Mouse (Mus musculus) right cerebral cortex, postnatal 25 days (tissue): ENCODE data around the gene Arf6.
"Not testable (repeated sequence)": the region's sequence is repeated elsewhere in the genome, so short reads cannot be mapped to it uniquely, and the experiment has no call there.

ENCODE experiments used
- DNase-seq: peaks from one replicate; pipeline ENCODE4 v3.0.0; 2022

Gene Arf6

DNA sequence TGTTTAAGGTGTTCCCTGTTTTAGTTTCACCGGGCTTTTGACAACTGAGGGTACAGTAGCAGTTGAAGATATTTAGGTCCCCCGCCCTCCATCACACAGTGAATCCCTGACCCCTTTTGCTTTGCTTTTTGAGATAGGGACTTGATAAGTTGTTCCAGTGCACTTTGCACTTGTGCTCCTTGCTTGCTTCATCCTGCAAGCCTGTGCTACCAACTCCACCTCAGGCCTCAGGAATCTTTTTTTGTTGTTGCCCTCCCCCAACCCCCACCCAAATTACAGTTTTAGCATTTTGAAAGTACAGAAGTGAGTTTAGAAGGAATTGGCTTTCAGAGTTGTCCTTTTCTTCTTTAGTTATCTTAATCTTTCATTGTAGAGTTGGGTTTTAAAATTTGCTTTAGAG is 4.2 kb downstream of the Arf6 start:
- DNase-seq = no peak

DNA sequence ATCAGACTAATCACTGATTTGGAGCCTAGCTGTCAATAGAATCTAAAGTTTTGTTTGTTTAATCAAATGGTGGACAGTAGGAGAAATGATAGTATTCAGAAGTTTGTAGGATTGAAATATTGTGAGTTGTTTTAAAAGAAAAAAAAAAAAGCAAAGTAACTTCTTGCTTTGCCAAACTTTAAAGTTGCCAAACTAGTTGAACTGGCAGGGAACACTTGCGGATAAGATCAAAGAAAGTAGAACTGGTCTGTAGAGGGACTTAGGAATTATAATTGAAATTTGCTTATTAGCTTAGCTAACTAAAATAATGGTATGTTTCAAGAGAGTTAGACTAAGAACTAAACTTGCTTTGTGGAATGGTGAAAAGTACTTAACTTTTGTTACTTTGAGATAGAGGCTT is 5.2 kb downstream of the Arf6 start:
- no peak for DNase-seq

DNA sequence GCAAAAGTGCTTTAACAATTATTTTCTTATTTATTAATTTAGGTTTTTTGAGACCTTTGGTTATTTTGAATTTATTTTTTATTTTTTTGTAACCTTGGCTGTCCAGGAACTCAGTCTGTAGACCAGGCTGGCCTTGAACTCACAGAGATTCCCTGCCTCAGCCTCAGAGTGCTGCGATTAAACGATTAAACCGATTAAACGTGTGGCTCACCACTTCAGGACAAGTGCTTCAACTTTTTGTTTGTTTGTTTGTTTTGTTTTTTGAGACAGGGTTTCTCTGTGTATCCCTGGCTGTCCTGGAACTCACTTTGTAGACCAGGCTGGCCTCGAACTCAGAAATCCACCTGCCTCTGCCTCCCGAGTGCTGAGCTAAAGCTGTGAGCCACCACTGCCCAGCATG is 5.7 kb downstream of the Arf6 start:
- not testable (repeated sequence) for DNase-seq

DNA sequence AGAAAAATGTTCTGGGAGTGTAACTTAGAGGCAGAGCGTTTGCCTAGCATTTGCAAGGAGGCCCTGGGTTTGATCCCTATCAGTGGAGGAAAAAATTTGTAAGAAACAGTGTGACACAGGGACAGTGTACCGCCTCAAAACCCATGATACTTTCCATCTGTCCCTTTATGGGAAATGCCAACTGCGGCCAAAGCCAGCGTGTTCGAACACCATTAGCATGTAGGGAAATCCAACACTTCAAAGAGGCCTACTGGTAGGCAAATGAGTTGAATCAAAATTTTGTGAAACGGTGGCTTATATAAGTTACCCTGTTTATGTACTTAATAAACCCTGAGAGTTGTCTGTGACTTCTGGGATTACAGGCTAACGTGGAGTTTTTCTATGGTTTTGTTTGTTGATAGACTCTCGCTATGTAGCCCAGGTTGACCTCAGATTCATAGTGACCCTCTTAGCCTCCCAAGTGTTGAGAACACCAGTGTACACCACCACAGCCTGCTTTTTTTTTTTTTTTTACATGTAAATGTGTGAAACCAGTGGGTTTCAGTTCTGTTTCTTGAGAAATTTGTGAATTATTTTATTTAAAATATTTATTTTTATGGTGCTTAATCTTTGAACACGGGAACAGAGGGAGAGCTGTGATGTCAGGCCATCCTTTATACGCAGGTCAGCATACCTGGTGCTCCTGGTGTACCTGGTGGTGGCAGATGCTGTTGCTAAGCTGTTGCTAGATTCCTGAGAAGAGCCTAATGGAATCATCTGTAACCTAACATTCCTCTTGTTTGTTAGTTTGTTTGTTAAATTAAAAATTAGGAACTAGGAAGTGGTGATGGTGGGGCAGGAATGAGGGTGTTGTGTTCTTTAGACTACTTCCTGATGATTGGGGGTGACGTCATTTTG is 6.9 kb downstream of the Arf6 start:
- DNase-seq = no peak

DNA sequence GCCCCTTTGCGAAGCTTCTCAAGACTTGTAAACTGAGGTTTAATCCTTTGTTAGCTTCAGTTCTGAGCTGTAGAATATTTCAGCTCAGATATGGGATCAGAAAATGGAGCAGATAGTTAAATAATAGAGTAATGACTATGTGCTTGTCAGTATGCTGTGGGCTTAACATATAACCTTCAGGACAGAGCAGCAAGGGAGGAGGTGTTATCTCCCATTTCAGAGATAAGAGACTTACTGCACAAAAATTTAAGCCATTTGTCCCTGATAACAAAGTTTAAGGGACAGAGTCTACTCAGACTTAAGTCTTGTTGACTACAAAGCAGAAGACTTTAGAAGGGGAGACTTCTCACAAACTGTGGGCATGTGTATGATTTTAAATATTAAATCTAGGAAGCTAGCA is 10.9 kb downstream of the Arf6 start:
- DNase-seq = no peak

DNA sequence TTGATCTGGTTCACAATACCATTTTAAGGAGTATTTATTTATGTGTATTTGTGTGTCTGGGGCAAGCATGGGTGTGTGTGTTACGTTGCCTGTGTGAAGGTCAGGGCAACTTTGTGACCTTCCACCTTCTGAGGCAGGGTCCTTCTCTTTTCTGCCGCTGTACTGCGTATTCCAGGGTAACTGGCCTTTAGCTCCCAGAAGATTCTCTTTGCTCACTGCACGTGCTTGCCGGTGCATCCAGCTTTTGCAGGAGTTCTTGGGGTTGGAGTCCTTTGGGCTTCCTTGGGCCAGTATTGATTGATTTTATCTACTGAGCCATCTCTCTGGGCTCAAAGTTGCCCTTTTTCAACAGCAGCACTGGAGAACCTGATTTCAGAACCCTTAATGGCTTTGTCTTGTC is 12.7 kb downstream of the Arf6 start:
- DNase-seq = no peak

DNA sequence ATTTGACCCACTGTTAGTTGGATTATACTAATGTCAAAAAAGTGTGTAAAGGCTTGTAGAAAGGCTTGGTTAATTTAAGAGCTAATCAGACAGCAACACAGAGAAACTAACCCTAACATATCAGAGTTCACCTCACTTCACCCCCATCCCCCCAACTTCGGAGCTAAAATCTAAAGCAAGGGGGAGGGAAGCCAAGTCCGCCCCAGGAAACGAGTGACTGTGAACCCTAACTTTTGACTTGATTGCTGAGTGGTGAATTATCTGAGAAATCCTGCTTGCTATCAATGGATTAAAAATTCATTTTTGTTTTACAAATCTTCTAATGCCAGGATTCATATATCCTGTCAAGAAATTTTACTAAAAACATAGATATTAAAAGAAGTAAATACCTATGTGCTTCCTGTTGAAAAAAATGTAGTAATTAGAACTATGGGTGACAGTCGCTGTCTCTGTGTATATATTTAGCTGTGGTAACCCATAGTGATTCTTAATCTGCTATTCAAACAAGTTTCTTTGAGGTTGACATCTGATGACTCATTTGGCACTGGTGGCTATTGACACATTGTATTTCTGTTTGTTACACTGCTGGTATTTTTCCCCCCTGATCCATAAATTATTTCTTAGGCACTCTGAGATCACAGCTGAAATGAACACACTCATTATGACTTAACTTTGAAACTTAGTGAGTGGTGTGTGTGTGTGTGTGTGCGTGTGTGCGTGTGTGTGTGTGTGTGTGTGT is 13.8 kb downstream of the Arf6 start:
- no peak for DNase-seq

DNA sequence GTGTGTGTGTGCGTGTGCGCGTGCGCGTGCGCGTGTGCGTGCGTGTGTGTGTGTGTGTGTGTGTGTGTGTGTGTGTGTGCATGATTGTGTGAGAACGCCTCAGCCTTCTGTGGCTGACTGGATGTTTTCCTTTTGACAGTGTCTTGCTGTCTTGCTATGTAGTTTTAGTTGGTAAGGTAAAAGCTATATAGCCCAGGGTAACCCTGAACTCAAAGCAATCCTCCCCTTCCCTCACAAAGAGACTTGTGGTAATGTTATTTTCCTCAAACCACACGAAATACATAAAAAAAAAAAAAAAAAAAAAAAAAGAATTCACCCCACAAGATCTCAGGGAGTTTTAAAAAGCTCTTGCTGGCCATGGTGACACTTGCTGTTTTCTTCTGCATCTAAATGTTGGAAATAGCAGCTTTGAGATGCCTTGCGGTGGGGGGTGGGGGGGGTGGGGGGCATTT is 14.4 kb downstream of the Arf6 start:
- not testable (repeated sequence) for DNase-seq

DNA sequence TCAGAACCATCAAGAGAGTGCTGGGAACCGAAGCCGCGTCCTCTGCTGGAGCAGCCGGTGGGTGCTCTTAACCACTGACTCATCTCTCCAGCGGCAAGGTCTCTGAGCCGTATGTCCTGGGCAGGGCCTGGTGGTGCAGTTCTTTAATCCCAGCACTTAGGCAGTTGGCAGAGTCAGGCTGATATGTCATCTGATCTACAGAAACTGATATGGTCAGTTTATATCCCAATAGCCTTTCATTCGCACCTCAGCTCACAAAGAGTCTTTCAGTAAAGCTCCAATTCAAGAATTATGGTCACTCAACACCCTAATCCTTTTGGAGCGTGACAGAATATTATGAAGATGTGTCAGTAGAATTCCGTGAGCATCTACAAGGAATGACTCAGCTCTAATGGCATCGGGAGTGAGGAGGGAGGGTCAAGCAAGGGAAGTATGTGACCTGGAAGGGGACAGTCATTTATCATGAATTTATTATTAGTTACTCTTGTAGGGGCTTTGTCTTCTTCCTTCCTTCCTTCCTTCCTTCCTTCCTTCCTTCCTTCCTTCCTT is 16.4 kb downstream of the Arf6 start:
- DNase-seq = no peak

DNA sequence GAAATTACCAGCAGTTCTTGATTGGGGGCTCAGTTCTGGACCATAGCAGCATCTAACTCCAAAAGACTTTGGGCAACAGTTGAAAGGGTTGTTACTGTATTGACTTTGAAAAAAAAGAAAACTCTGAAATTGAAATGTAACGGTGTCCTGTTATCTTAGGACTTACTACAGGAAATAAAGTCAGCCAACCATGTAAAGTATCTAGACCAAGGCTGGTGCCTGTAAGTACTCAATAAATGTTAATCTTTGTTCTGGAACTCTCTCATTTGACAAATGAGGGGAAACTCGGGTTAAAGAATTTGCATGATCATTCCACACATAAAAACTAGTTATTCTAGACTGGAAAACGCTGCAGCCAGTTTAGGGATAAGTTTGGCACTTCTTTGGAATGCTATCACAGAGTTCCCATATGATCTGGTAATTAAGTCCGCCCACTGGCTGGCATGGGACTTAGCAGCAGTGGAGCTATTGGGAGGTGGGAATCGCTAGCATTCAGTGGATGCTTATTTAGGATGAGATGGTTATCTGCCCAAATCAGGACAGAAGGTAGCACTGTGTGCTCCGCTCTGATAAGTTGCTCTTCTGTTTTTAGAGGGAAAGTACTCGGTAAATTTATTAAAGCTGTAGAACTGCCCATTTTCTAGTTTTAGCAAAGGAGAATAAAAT is 17.5 kb downstream of the Arf6 start:
- DNase-seq = peak; percentile 8

DNA sequence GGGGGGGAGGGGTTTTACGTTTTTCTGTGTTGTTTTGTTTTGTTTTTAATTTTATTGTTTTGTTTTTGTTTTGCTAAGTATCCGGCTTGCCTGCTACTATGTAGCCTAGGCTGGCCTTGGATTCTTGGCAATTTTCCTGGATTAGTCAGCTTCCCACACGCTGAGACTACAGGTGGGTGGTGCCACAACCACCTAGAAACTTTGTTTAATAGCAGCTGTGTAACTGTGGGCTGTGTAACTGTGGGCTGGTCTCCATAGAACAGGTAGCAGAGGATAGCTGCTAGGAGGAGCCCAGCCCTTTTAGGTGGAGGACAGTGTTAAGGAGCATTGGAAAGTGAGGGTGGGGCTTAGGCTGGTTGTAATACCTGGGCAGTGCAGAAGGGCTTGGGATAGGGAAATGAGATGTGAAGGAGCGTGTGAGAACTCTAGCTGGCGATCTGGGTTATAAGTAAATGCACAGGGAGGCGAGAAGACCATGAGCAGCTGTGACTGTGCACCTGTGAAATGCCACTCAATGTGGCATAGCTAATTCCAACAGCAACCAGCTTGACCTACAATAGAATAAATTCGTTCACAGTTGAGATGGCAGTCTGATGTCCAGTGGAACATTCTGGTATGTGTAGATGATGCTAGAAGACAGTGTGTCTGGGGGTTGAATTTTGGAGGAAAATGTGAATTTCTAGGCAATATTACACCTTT is 18.2 kb downstream of the Arf6 start:
- DNase-seq = no peak

DNA sequence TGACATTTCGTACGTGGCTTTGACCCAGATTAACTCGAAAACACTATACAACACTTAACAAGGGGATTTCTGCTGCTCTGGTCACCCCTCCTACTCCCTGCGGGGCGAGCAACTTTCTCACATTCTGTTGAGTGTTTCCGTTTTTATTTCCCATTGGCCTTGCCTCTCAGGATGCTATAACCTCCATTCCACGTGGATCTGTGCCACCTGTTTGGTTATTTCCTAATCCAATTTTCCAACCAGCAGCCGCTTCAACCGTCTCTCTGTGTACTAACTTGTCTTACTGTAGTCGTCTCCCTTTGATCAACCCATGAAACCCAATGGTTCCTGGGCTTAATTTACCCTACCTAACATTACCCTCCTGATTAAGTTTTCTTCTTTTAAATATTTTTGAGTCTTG is 21.1 kb downstream of the Arf6 start:
- no peak for DNase-seq

DNA sequence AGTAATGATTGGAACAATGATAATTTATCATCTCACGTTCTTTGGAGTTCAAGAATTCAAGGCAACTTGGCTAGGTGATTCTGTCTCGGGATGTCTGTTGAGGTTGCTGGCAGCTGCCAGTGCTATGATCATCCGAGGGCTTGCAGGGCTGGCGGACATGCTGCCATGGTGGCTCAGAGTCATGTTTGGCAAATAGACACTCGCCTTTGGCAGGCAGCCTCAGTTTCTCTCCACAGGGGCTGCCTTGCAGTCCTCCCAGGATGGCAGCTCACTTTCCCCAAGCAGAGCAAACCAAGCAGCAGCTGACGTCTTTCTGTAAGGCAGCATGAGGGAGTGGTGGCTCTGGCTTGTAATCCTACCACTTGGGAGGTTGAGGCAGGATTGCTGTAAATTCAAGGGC is 22.5 kb downstream of the Arf6 start:
- DNase-seq = no peak

DNA sequence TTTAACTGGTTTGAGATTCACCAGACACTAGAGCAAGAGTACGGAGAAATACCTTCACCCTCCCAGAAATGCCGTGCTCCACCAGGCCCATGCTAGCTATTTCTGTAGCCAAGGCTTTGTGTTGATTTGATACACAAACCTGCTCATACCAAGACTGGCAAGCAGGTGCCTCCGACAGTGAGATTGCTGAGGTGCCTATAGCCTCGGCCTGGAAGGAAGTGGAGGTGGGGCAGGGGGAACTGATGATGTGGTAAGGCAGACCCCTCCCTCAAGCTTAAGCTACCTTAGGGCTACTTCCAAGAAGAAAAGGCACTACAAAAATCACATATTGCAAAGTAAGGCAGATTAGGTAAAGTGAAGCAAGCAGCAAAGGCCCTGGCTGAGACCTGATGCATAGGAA is 28.4 kb downstream of the Arf6 start:
- DNase-seq = no peak

DNA sequence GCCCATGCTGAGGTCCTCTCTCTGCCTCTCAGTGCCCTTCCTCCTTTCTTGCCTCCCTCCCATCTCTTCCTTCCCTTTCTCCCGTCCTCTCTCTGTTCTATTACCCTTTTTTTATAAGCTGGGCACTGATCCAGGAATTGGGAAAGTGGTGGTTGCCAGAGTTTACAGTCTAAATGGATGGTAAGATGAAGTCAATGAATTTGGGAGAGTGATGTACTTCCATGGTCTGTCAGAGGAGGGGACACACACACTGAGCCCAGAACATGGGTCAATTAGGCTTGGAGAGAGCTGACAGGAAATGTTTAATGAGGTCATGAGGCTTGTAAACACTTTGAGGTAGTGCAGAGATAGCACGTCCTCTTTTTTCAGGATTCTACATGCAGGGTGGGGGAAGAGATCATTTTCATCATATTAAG is 28.9 kb downstream of the Arf6 start:
- no peak for DNase-seq

DNA sequence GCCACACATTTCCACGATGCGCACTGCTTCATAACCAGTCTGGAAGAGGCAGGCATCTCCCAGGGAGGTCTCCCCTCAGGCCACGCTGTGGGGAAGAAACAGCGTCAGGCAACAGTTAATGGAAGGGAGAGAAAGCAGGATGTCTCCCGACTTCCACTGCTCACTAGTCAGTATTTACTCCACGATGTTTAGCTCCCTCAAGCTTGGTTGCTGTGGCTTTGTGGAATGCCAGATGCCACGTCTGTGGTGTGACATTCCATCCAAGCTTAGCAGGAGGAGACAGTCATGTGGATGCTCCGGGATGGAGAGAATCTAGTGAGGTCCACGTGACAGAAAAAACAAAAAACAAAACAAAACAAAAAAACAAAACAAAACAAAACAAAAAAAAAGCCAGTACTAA is 30.1 kb downstream of the Arf6 start:
- DNase-seq = no peak

DNA sequence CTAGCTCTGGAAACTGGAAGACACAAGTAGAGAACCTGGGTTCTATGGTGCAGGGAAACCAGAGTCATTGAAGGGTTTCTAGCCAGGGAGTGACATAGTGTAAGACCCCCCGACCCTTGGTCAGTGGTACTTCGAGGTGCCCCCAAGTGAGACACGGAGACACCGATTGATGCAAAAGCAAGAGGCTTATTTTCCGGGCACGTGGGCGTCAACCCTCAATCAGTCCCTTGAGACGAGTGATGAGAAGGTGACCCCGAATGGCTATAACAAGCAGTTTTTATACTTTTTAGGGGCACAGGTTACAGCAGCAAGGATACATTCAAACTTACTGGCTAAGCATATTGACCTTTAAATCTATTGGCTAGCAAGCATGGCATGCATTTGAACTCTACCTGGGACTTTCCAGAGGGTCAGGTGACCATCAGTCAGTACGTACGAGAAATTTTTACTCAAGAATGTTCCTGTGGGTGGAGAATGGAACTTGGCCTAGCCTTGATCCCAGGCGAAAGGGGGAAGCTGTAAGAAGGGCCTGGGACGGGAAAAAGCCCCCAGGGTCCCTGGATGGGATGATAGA is 30.7 kb downstream of the Arf6 start:
- DNase-seq = no peak

DNA sequence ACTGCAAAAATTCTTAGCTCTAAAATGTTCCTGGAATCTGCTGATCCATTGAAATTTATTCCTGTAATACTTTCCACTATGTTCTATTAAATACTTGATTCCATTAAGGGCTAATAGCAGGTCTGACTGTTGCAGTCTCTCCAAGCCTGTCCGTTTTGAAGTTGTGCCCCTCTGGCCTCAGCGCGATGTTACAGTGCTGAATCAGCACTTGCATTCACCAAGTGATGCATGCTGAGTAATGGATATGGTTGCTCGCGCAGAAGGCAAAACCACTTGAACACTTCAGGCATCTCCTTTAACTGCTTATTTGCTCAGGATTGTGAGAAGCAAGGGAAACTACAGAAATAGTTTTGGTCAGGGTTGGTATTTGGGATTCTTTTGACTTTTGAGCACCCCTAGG is 38.8 kb downstream of the Arf6 start:
- no peak for DNase-seq

DNA sequence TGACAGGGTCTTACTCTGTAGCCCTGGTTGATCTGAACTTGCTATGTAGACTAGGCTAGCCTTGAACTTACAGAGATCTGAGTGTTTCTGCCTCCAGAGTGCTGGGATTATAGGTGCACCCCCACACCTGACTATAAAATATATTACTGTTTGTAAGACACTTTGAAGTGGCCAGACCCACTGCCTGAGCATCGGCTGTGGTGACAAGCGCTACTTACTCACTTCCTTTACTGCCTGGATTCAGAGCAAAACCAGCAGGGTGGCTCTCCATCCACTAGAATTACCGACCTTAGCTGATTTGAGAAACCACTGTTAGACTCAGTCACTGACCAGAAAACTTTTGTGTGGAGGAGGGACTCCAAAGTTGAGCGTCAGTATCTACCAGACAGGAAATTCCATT is 40.0 kb downstream of the Arf6 start:
- DNase-seq = no peak

DNA sequence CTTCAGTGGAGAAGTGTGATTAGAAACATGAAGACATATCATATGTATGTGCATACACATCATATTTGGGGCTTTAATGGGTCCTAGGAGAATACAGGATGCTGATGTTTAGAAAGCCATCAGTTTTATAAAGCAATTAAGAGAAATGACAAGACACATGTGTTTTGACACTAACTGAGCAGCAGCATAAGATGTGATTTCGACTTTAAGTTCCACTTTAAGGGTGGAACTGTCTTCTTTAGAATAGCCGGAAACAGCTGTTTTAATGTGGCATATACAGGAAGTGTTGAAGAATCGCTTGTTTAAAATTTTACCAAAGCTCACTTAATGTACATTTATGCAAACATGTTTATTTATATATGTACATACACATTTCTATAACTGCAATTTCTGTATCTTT is 41.4 kb downstream of the Arf6 start:
- no peak for DNase-seq

DNA sequence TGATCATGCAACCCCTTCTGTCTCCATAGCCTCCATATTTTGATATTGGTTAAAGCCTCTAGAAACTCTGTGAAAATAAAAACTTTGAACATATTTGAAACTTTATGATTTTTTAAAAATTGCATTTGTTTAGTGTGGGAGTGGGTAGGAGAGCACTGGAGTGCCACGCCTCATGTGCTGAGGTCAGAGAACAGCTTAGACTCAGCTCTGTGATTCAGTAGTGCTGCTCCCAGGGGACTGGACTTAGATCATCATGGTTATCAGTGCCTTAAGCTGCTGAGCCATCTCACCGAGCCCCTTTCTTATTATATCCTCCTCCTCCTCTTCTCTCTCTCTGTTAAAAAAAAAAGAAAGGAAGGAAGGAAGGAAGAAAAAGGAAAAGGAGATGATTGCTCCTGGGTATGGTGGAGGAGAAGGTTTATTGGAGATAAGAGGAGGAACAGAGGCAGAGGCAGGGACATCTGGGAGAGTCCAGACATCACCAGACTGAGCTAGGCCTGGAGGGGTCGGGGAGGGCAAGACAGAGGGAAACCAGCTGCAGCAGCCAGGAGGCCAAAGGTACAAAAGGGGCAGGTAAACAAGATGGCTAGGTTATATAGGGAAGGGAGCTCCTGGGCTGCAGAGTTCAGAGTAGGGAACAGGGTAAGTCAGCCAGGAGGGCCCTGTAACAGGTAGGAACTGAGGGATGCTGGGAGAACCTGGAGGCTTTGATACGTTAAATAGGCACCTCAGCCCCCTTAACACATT is 43.0 kb downstream of the Arf6 start:
- DNase-seq = no peak

DNA sequence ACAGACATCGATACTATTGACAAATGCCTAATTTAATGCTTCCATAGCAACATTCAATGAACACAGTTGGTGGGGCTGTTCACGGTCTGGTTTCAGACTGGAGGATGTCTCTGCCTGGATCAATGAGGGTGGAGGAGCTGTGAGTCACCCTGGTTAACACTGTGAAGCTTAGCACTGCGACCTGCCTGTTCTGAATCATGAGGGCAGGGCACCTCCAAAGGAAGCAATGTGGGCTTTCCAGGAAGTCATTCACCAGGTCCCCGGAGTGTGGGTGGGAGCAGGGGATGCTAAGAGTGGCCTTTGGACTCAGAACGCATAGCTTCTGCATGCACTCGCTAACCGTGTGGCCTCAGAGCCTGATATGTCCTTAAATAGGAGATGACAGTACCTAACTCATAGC is 44.8 kb downstream of the Arf6 start:
- DNase-seq = no peak
